Mouse (Mus musculus) MEL (cell line): ENCODE data around the gene March10. TPM values are rescaled to one million over a fixed set of nuclear protein-coding genes. Genes with fewer than 3 reads are reported as not detected.

Experiments
- DNase-seq: peaks from one replicate; pipeline ENCODE4 v3.0.0; 2011; ENCODE audit warnings: low read depth, low spot score
- H3K27ac ChIP-seq: 2 replicates; pipeline ENCODE4 v1.5.1; 2012; ENCODE audit warnings: low read depth, mild to moderate bottlenecking, control low read depth, low read length, moderate library complexity; ENCODE audit not compliant: control insufficient read depth
- H3K27me3 ChIP-seq, 2 experiments: fragments of 150-350 bp in 1 of 2; sonication (generic) in 1 of 2; 2 replicates each; pipeline ENCODE4 v1.6.1; 2012; ENCODE audit warnings: low read length in 2 of 2, mild to moderate bottlenecking in 2 of 2, improper control_type of control experiment in 1 of 2, moderate library complexity in 1 of 2; ENCODE audit not compliant: insufficient read depth in 2 of 2, control insufficient read depth in 1 of 2
- H3K36me3 ChIP-seq, 2 experiments: 2 replicates each; pipeline ENCODE4 v1.6.1; 2012 to 2014; ENCODE audit warnings: low read length in 2 of 2, improper control_type of control experiment in 1 of 2, inconsistent platforms in 1 of 2, mild to moderate bottlenecking in 1 of 2; ENCODE audit not compliant: insufficient read depth in 2 of 2, control insufficient read depth in 1 of 2
- H3K4me1 ChIP-seq, 2 experiments: fragments of 150-350 bp in 1 of 2; sonication (generic) in 1 of 2; 2 replicates each; pipeline ENCODE4 v1.6.1; 2012; ENCODE audit warnings: low read length in 2 of 2, improper control_type of control experiment in 1 of 2, mild to moderate bottlenecking in 1 of 2; ENCODE audit not compliant: insufficient read depth in 2 of 2, control insufficient read depth in 1 of 2
- H3K4me3 ChIP-seq, 2 experiments: fragments of 150-350 bp in 1 of 2; sonication (generic) in 1 of 2; 2 replicates each; pipeline ENCODE4 v1.5.1; 2012; ENCODE audit warnings: low read depth in 2 of 2, low read length in 2 of 2, mild to moderate bottlenecking in 2 of 2, moderate library complexity in 2 of 2, control low read depth in 1 of 2, improper control_type of control experiment in 1 of 2; ENCODE audit not compliant: control insufficient read depth in 1 of 2, insufficient read depth in 1 of 2
- H3K79me2 ChIP-seq: 2 replicates; pipeline ENCODE4 v1.6.1; 2012; ENCODE audit warnings: mild to moderate bottlenecking, low read length, moderate library complexity; ENCODE audit not compliant: control insufficient read depth, poor library complexity, insufficient read depth
- H3K9ac ChIP-seq: 2 replicates; pipeline ENCODE4 v1.6.1; 2012; ENCODE audit warnings: low read depth, mild to moderate bottlenecking, control low read depth, low read length, moderate library complexity; ENCODE audit not compliant: control insufficient read depth, poor library complexity, severe bottlenecking
- H3K9me3 ChIP-seq: fragments of 150-350 bp; sonication (generic); replicated peaks from 2 replicates; pipeline ENCODE4 v1.6.1; 2012; ENCODE audit warnings: mild to moderate bottlenecking, low read length, improper control_type of control experiment, moderate library complexity; ENCODE audit not compliant: insufficient read depth
- CHD2 ChIP-seq: IDR thresholded peaks from 2 replicates; pipeline ENCODE4 v1.6.1; 2011; ENCODE audit warnings: low read length, improper control_type of control experiment
- CTCF ChIP-seq, 3 experiments: IDR thresholded peaks in 2 of 3; conservative IDR thresholded peaks in 1 of 3; 2 replicates each; pipeline ENCODE4 v1.5.1; 2011 to 2012; ENCODE audit warnings: low read length in 3 of 3, low read depth in 2 of 3, mild to moderate bottlenecking in 2 of 3, improper control_type of control experiment in 1 of 3, inconsistent platforms in 1 of 3, mixed read lengths in 1 of 3, moderate library complexity in 1 of 3; ENCODE audit not compliant: control insufficient read depth in 1 of 3, insufficient read depth in 1 of 3, poor library complexity in 1 of 3, severe bottlenecking in 1 of 3
- EP300 ChIP-seq, 2 experiments: IDR thresholded peaks; 2 replicates each; pipeline ENCODE4 v1.6.1; 2011; ENCODE audit warnings: improper control_type of control experiment in 2 of 2, low read length in 2 of 2, low read depth in 1 of 2, mild to moderate bottlenecking in 1 of 2
- ETS1 ChIP-seq: IDR thresholded peaks from 2 replicates; pipeline ENCODE4 v1.6.1; 2012; ENCODE audit warnings: low read depth, mild to moderate bottlenecking, inconsistent platforms, low read length, improper control_type of control experiment, moderate library complexity
- GATA1 ChIP-seq: IDR thresholded peaks from 2 replicates; pipeline ENCODE4 v1.6.1; 2011; ENCODE audit warnings: low read depth, low read length, improper control_type of control experiment
- HCFC1 ChIP-seq: IDR thresholded peaks from 2 replicates; pipeline ENCODE4 v1.6.1; 2012; ENCODE audit warnings: low read depth, mild to moderate bottlenecking, inconsistent platforms, low read length, improper control_type of control experiment, moderate library complexity
- JUND ChIP-seq: IDR thresholded peaks from 2 replicates; pipeline ENCODE4 v1.6.1; 2011; ENCODE audit warnings: low read depth, mild to moderate bottlenecking, improper control_type of control experiment, low read length
- KAT2A ChIP-seq: conservative IDR thresholded peaks from 2 replicates; pipeline ENCODE4 v1.6.1; 2012; ENCODE audit warnings: low read depth, low read length, improper control_type of control experiment, inconsistent platforms
- MAX ChIP-seq: IDR thresholded peaks from 2 replicates; pipeline ENCODE4 v1.6.1; 2011; ENCODE audit warnings: low read length, improper control_type of control experiment
- MAZ ChIP-seq: IDR thresholded peaks from 2 replicates; pipeline ENCODE4 v1.6.1; 2012; ENCODE audit warnings: low read depth, mild to moderate bottlenecking, inconsistent platforms, low read length, improper control_type of control experiment
- MEF2A ChIP-seq: IDR thresholded peaks from 2 replicates; pipeline ENCODE4 v1.6.1; 2014; ENCODE audit warnings: low read depth, mild to moderate bottlenecking, inconsistent platforms, low read length, improper control_type of control experiment; ENCODE audit not compliant: poor library complexity, insufficient replicate concordance, severe bottlenecking; ENCODE audit errors: extremely low read depth
- MYC ChIP-seq: IDR thresholded peaks from 2 replicates; pipeline ENCODE4 v1.6.1; 2011; ENCODE audit warnings: low read depth, mild to moderate bottlenecking, low read length, improper control_type of control experiment, moderate library complexity
- POLR2A ChIP-seq, 2 experiments: IDR thresholded peaks; 2 replicates each; pipeline ENCODE4 v1.6.1; 2011 to 2012; ENCODE audit warnings: low read length in 2 of 2, mild to moderate bottlenecking in 2 of 2, control low read depth in 1 of 2, improper control_type of control experiment in 1 of 2, low read depth in 1 of 2, moderate library complexity in 1 of 2; ENCODE audit not compliant: control insufficient read depth in 1 of 2, insufficient read depth in 1 of 2, poor library complexity in 1 of 2
- RCOR1 ChIP-seq: IDR thresholded peaks from 2 replicates; pipeline ENCODE4 v1.6.1; 2012; ENCODE audit warnings: low read depth, mild to moderate bottlenecking, inconsistent platforms, low read length, improper control_type of control experiment
- SMC3 ChIP-seq: IDR thresholded peaks from 2 replicates; pipeline ENCODE4 v1.6.1; 2011; ENCODE audit warnings: low read depth, low read length, improper control_type of control experiment
- TAL1 ChIP-seq: IDR thresholded peaks from 2 replicates; pipeline ENCODE4 v1.6.1; 2012; ENCODE audit warnings: mild to moderate bottlenecking, inconsistent platforms, low read length, moderate library complexity, mixed read lengths
- TBP ChIP-seq: IDR thresholded peaks from 2 replicates; pipeline ENCODE4 v1.8.0; 2011; ENCODE audit warnings: low read depth, low read length, improper control_type of control experiment
- TCF12 ChIP-seq: IDR thresholded peaks from 2 replicates; pipeline ENCODE4 v1.6.1; 2014; ENCODE audit warnings: low read depth, mild to moderate bottlenecking, inconsistent platforms, low read length, improper control_type of control experiment, moderate library complexity
- UBTF ChIP-seq: IDR thresholded peaks from 2 replicates; pipeline ENCODE4 v1.6.1; 2012; ENCODE audit warnings: low read depth, mild to moderate bottlenecking, inconsistent platforms, low read length, improper control_type of control experiment, moderate library complexity, borderline replicate concordance; ENCODE audit not compliant: insufficient read depth
- USF1 ChIP-seq: IDR thresholded peaks from 2 replicates; pipeline ENCODE4 v1.6.1; 2014; ENCODE audit warnings: low read depth, mild to moderate bottlenecking, inconsistent platforms, low read length, improper control_type of control experiment, moderate library complexity
- USF2 ChIP-seq, 2 experiments: IDR thresholded peaks; 2 replicates each; pipeline ENCODE4 v1.6.1; 2011 to 2012; ENCODE audit warnings: improper control_type of control experiment in 2 of 2, low read length in 2 of 2, borderline replicate concordance in 1 of 2, inconsistent platforms in 1 of 2, low read depth in 1 of 2, mild to moderate bottlenecking in 1 of 2; ENCODE audit not compliant: insufficient read depth in 1 of 2
- ZC3H11A ChIP-seq: IDR thresholded peaks from 2 replicates; pipeline ENCODE4 v1.6.1; 2012; ENCODE audit warnings: low read depth, mild to moderate bottlenecking, inconsistent platforms, low read length, improper control_type of control experiment
- ZMIZ1 ChIP-seq: IDR thresholded peaks from 2 replicates; pipeline ENCODE4 v1.6.1; 2012; ENCODE audit warnings: low read depth, mild to moderate bottlenecking, inconsistent platforms, low read length, improper control_type of control experiment, moderate library complexity
- polyA plus RNA-seq, 2 experiments: library from polyadenylated mRNA; stranded (reverse) in 1 of 2; unstranded in 1 of 2; fragments of >175 nt in 1 of 2; fragments of >200 nt in 1 of 2; gene quantifications; 2 replicates each; pipeline versions ENCODE4 v1.2.1 to v1.2.4; 2012; ENCODE audit warnings: low replicate concordance in 2 of 2, low read depth in 1 of 2; ENCODE audit not compliant: insufficient read length in 2 of 2, insufficient read depth in 1 of 2, missing spikeins in 1 of 2
- total RNA-seq: library from RNA; depleted of rRNA; stranded (reverse); fragments of 300-350 nt; gene quantifications from 2 replicates; pipeline ENCODE4 v1.2.3, GENCODE M21; 2012

March10 gene
- total and polyA plus RNA-seq, 3 experiments: not detected

DNA sequence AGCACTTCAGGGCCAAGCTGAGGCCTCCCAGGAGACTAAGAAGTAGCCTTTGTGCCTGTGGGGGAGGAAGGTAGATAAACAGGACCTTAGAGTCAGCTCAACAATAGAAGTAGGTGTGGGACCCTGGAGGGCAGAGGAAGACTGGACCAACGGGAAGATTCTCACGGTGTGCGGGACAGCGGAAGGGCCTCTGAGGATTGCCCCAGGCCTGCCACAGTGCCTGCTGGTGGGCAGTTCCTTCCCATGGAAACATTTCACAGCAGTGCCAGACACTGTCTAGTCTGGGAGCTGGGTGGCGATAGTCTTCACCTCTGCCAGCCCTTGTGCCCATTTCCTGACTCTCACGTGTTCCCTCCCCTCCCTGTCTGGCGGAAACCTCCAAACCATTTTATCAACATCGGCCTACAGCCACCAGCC is 12.6 kb upstream of the March10 start:
- H3K27ac ChIP-seq: no peak overlapping the region
- DNase-seq: no peak
- H3K27me3 ChIP-seq: no peaks in the 10 kb centered on the region; a peak in 2 of 4 replicates
- H3K9ac ChIP-seq: no peak overlapping the region
- H3K4me1 ChIP-seq: no peaks in the 10 kb centered on the region
- TF ChIP-seq HCFC1: no peak
- H3K36me3 ChIP-seq: no peaks in the 10 kb centered on the region
- no peaks in the 10 kb centered on the region for H3K9me3 ChIP-seq
- H3K79me2 ChIP-seq: no peaks in the 10 kb centered on the region
- no peak overlapping the region for H3K4me3 ChIP-seq

DNA sequence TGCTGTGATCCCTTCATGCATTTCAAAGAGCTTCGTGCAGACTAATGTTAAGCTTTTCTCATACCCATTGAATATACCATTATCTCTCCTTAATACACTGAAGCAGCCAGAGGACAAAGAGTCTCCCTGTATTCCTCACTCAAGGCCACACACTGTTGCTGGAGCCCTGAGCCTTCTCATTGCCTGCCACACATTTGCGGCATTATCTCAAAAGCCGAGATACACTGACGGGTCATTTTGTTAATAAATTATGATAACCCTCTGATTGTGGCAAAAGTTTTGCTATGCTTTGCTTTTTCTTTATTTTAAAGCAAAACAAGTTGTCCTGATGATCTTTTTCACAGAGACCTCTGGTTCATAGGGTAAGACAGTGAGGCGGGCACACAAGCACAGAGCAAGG is 11.9 kb upstream of the March10 start:
- no peak overlapping the region for H3K27ac ChIP-seq
- no peaks in the 10 kb centered on the region for H3K9me3 ChIP-seq
- no peaks in the 10 kb centered on the region; a peak in 2 of 4 replicates for H3K27me3 ChIP-seq
- TF ChIP-seq POLR2A (IDR thresholded peaks at IDR 0.05; ENCODE audit: control insufficient read depth in 1 of 2, insufficient read depth in 1 of 2, low read depth in 1 of 2, low read length in 2 of 2, poor library complexity in 1 of 2): no peak
- TF ChIP-seq USF2 (IDR thresholded peaks at IDR 0.05; ENCODE audit: borderline replicate concordance in 1 of 2, insufficient read depth in 1 of 2, low read depth in 1 of 2, low read length in 2 of 2): no peak
- no peak for TF ChIP-seq JUND
- TF ChIP-seq UBTF: no peak
- no peak for TF ChIP-seq TBP
- no peak for TF ChIP-seq USF1
- no peak for TF ChIP-seq TAL1
- TF ChIP-seq MAZ: no peak
- no peak for TF ChIP-seq CTCF (IDR thresholded peaks at IDR 0.05 in 2 of 3, conservative IDR thresholded peaks at IDR 0.05 in 1 of 3; ENCODE audit: control insufficient read depth in 1 of 3, insufficient read depth in 1 of 3, low read depth in 2 of 3, low read length in 3 of 3, poor library complexity in 1 of 3, severe bottlenecking in 1 of 3)
- TF ChIP-seq ETS1: no peak
- no peak for TF ChIP-seq ZC3H11A
- no peak for TF ChIP-seq CHD2
- no peaks in the 10 kb centered on the region for H3K36me3 ChIP-seq
- no peaks in the 10 kb centered on the region for H3K79me2 ChIP-seq
- H3K4me3 ChIP-seq: no peak overlapping the region
- DNase-seq: no peak
- no peaks in the 10 kb centered on the region for H3K4me1 ChIP-seq
- H3K9ac ChIP-seq: no peak overlapping the region

DNA sequence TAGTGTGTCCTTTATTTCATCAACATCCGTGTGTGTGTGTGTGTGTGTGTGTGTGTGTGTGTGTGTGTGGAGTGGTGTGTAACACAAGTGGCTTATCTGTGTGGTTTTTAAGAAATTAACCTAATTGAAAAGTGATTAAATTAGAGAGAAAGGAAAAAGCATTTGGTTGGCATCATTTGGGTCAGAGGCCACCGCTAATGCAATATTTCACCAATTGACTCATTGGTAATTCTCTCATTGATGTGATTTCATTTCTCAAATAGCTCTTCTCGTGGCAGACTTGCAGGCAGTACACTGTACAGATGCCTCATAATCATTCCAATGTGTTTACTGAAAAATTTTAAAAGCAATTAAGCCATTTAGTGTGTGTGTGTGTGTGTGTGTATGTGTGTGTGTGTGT is 11.3 kb upstream of the March10 start:
- Histone ChIP-seq H3K36me3 (no peaks in the 10 kb centered on the region), H3K27me3 (no peaks in the 10 kb centered on the region; a peak in 2 of 4 replicates), H3K9me3 (no peaks in the 10 kb centered on the region), H3K79me2 (no peaks in the 10 kb centered on the region), H3K4me1 (no peaks in the 10 kb centered on the region), H3K9ac (no peak overlapping the region), H3K27ac (no peak overlapping the region), H3K4me3 (no peak overlapping the region)
- TF ChIP-seq MYC: no peak
- no peak for TF ChIP-seq POLR2A (IDR thresholded peaks at IDR 0.05; ENCODE audit: control insufficient read depth in 1 of 2, insufficient read depth in 1 of 2, low read depth in 1 of 2, low read length in 2 of 2, poor library complexity in 1 of 2)
- TF ChIP-seq RCOR1: no peak
- no peak for TF ChIP-seq MAX
- TF ChIP-seq TAL1: no peak
- TF ChIP-seq SMC3: no peak
- no peak for TF ChIP-seq KAT2A
- TF ChIP-seq MEF2A: no peak
- TF ChIP-seq TCF12: no peak
- no peak for TF ChIP-seq GATA1
- no peak for TF ChIP-seq UBTF
- no peak for TF ChIP-seq ZMIZ1
- TF ChIP-seq EP300 (IDR thresholded peaks at IDR 0.05; ENCODE audit: low read depth in 1 of 2, low read length in 2 of 2): no peak
- no peak for TF ChIP-seq ZC3H11A
- no peak for TF ChIP-seq USF1
- no peak for TF ChIP-seq JUND
- no peak for DNase-seq
